Mouse (Mus musculus) G1E (cell line): ENCODE data around the gene Tank. TPM values are rescaled to one million over a fixed set of nuclear protein-coding genes. Genes with fewer than 3 reads are reported as not detected.

Experiments
- ATAC-seq: 2 replicates; pipeline ENCODE4 v1.8.0; 2016; ENCODE audit warnings: mild to moderate bottlenecking; ENCODE audit not compliant: insufficient number of reproducible peaks, poor library complexity, low FRiP score, severe bottlenecking; ENCODE audit errors: extremely low read depth
- DNase-seq: peaks from one replicate; pipeline ENCODE4 v3.0.0; 2012; ENCODE audit warnings: low spot score
- H3K27me3 ChIP-seq: 2 replicates; pipeline ENCODE4 v1.6.1; 2012; ENCODE audit warnings: mild to moderate bottlenecking, low read length, inconsistent platforms; ENCODE audit not compliant: insufficient read depth
- H3K36me3 ChIP-seq: replicated peaks from 2 replicates; pipeline ENCODE3; 2012; ENCODE audit warnings: mild to moderate bottlenecking, inconsistent platforms
- H3K4me1 ChIP-seq: 2 replicates; pipeline ENCODE4 v1.6.1; 2012; ENCODE audit warnings: low read depth, low read length, inconsistent platforms, mixed read lengths; ENCODE audit not compliant: insufficient read depth
- H3K4me3 ChIP-seq: 2 replicates; pipeline ENCODE4 v1.5.1; 2012; ENCODE audit warnings: low read depth, mild to moderate bottlenecking, inconsistent platforms, low read length, moderate library complexity, mixed read lengths
- H3K9me3 ChIP-seq: replicated peaks from 2 replicates; pipeline ENCODE4 v1.6.1; 2012; ENCODE audit warnings: inconsistent platforms
- CTCF ChIP-seq: IDR thresholded peaks from 2 replicates; pipeline ENCODE4 v1.5.1; 2012; ENCODE audit warnings: low read depth, low read length, inconsistent platforms, mixed read lengths
- GATA1 ChIP-seq: IDR thresholded peaks from 2 replicates; pipeline ENCODE4 v1.6.1; 2012; ENCODE audit warnings: borderline replicate concordance, low read length, inconsistent platforms, mixed read lengths
- GATA2 ChIP-seq: IDR thresholded peaks from 2 replicates; pipeline ENCODE4 v1.6.1; 2012; ENCODE audit warnings: low read depth, low read length, inconsistent platforms, borderline replicate concordance
- POLR2AphosphoS5 ChIP-seq: IDR thresholded peaks from 2 replicates; pipeline ENCODE4 v1.6.1; 2012; ENCODE audit warnings: low read depth, low read length, inconsistent platforms; ENCODE audit not compliant: insufficient replicate concordance
- TAL1 ChIP-seq: conservative IDR thresholded peaks from 2 replicates; pipeline ENCODE4 v1.6.1; 2012; ENCODE audit warnings: low read depth, low read length, inconsistent platforms, mixed read lengths
- polyA plus RNA-seq: library from polyadenylated mRNA; stranded (reverse); fragments of >175 nt; gene quantifications from 2 replicates; pipeline ENCODE4 v1.2.3, GENCODE M21; 2012
- total RNA-seq, 2 experiments: library from RNA; stranded (forward) in 1 of 2; stranded (reverse) in 1 of 2; fragments of 200-1000 nt in 1 of 2; fragments of >200 nt in 1 of 2; fragmentation: Nextera tagmentation in 1 of 2; gene quantifications; 2 replicates each; pipeline ENCODE4 v1.2.3; 2014 to 2017

Tank gene
- total and polyA plus RNA-seq, 3 experiments, result 4.6 to 126 (median 102) TPM

DNA sequence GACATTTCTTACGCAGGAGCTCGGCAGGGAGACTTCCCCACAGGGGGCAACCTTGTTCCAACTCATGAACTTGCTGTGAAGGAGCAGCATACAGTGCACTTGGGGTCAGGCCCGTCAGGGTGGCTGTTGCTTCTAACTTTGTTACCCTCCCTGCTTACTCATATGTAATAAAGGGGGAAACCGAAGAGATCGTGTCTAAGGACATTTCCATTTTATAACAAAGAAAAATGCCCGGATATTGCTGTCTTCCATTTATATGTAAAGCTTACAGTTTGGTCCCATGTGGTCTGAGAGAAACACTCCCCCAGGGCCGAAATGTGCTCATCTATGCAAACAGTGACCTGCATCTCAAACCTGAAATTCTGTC, 706 bp upstream of the Tank start:
- no peak for ATAC-seq
- TF ChIP-seq GATA1, result no peak
- TF ChIP-seq TAL1, result no peak
- no peak for TF ChIP-seq GATA2
- no peak for TF ChIP-seq POLR2AphosphoS5
- no peak for TF ChIP-seq CTCF
- H3K9me3 ChIP-seq, result no peaks in the 10 kb centered on the region
- H3K36me3 ChIP-seq, result no peaks in the 10 kb centered on the region
- H3K4me3 ChIP-seq, result no peak overlapping the region
- no peaks in the 10 kb centered on the region; the same call in 1 of the 2 replicates for H3K27me3 ChIP-seq
- DNase-seq, result no peak
- 0 out of 2 replicates have a peak, but pooled peaks cover 2% of the 10 kb centered on the region for H3K4me1 ChIP-seq

GRCm38 (mm10) chr2:61579501-61579990, 1.2 kb downstream of the Tank start:
- no peak for TF ChIP-seq CTCF
- TF ChIP-seq POLR2AphosphoS5, result no peak
- TF ChIP-seq TAL1, result no peak
- no peak for TF ChIP-seq GATA2
- no peak for TF ChIP-seq GATA1
- H3K27me3 ChIP-seq, result no peaks in the 10 kb centered on the region; the same call in 1 of the 2 replicates
- H3K4me1 ChIP-seq, result peaks cover 3% of the 10 kb centered on the region; the same call in 1 of the 2 replicates
- no peaks in the 10 kb centered on the region for H3K9me3 ChIP-seq
- DNase-seq (no peak), ATAC-seq (no peak)
- no peaks in the 10 kb centered on the region for H3K36me3 ChIP-seq
- H3K4me3 ChIP-seq, result no peak overlapping the region

- Histone ChIP-seq H3K4me1 (peaks cover 3% of the 10 kb centered on the region; the same call in 1 of the 2 replicates), H3K27me3 (no peaks in the 10 kb centered on the region; the same call in 1 of the 2 replicates), H3K4me3 (no peak overlapping the region), H3K9me3 (no peaks in the 10 kb centered on the region), H3K36me3 (no peaks in the 10 kb centered on the region)
- no peak for ATAC-seq
- TF ChIP-seq TAL1 (no peak), POLR2AphosphoS5 (no peak), GATA1 (no peak), GATA2 (no peak), CTCF (no peak)
- DNase-seq, result no peak
Measured at GRCm38 (mm10) chr2:61580091-61580490, 1.7 kb downstream of the Tank start.

GRCm38 (mm10) chr2:61580555-61581080, 2.2 kb downstream of the Tank start:
- DNase-seq (no peak), ATAC-seq (no peak)
- Histone ChIP-seq H3K27me3 (no peaks in the 10 kb centered on the region; the same call in 1 of the 2 replicates), H3K9me3 (no peaks in the 10 kb centered on the region), H3K36me3 (no peaks in the 10 kb centered on the region), H3K4me1 (peaks cover 3% of the 10 kb centered on the region; the same call in 1 of the 2 replicates), H3K4me3 (no peak overlapping the region)
- TF ChIP-seq CTCF, result no peak
- no peak for TF ChIP-seq GATA2
- TF ChIP-seq POLR2AphosphoS5, result no peak

DNA sequence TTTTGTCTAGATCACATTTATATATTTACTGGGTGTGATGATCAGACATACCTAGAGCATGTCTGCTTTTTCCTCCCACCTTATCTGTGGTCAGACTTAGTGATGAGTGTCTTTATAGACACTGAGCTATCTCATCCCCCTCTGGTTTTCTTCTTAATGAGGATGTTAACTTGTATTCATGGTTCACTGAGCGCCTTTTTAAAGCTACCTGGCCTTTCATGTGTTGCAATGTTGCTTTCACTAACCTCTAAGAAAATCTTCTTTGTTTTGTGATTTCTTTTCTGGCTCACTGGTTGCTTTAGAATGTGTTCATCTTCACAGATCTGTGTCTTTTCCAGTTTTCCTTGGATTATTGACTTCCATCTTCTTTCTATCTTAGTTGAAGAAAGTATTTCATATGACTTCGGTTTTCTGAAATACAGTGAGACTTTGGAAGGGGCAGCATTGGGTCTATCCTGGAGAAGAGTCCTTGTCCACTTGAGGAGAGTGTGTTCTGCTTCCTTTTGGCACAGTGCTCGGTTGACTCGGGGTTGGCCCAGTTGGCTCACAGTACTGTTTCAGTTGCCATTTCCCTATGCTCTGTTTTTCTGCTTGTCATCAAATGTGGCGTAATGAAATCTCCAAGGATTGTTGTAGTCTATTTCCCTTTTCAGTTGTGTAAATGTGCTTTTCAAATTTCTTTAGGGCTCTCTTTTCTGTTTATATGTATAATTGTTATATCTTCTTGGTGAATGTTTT, 4.4 kb downstream of the Tank start:
- Histone ChIP-seq H3K4me3 (no peak overlapping the region), H3K36me3 (no peaks in the 10 kb centered on the region), H3K4me1 (peaks cover 3% of the 10 kb centered on the region; the same call in 1 of the 2 replicates), H3K27me3 (no peaks in the 10 kb centered on the region; the same call in 1 of the 2 replicates), H3K9me3 (no peaks in the 10 kb centered on the region)
- ATAC-seq (no peak), DNase-seq (no peak)
- TF ChIP-seq GATA2 (no peak), TAL1 (no peak), CTCF (no peak), POLR2AphosphoS5 (no peak), GATA1 (no peak)

- ATAC-seq, result no peak
Measured at GRCm38 (mm10) chr2:61585447-61585846, 7.1 kb downstream of the Tank start.

More at GRCm38 (mm10) chr2:61585447-61585846, 7.1 kb downstream of the Tank start:
- Histone ChIP-seq H3K36me3 (no peaks in the 10 kb centered on the region), H3K4me3 (no peak overlapping the region), H3K4me1 (peaks cover 3% of the 10 kb centered on the region; the same call in 1 of the 2 replicates), H3K27me3 (no peaks in the 10 kb centered on the region; the same call in 1 of the 2 replicates), H3K9me3 (no peaks in the 10 kb centered on the region)
- TF ChIP-seq TAL1 (no peak), GATA2 (no peak), CTCF (no peak), POLR2AphosphoS5 (no peak), GATA1 (no peak)
- no peak for DNase-seq
